Mouse (Mus musculus): ENCODE measurements around the gene Chpf. TPM values are rescaled to one million over a fixed set of nuclear protein-coding genes. Genes with fewer than 3 reads are reported as not detected.

The Chpf gene
- polyA plus RNA-seq, 1 experiment, result 13.3 TPM

DNA sequence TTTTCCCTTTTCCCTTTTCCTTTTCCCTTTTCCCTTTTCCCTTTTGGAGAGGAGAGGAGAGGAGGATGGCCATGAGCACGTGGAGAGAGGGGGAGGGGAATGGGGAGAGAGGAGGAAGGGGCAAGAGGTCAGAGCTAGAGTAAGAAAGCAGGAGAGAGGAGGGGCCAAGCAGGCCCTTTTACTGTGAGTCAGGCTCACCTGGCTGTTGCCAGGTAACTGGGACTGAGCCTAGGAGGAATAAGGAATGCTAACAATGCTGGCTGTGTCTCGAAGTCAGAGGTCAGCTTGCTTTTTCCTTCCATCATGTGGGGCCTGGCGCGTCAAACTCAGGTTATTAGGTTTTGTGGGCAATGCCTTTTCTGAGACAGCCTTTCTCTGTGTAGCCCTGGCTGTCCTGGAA, 38.9 kb upstream of the Chpf start:
- peaks cover 5% of the 10 kb centered on the region for H3K4me1 ChIP-seq (ENCODE audit: control insufficient read depth, insufficient read depth, low read length)
- H3K36me3 ChIP-seq (ENCODE audit: control insufficient read depth, insufficient read depth, low read length, poor library complexity, severe bottlenecking), result no peaks in the 10 kb centered on the region
- no peaks in the 10 kb centered on the region for H3K9me3 ChIP-seq (replicated peaks; ENCODE audit: control insufficient read depth, insufficient read depth, low read length, poor library complexity, severe bottlenecking)
- H3K27me3 ChIP-seq (ENCODE audit: control insufficient read depth, insufficient read depth, low read length, poor library complexity, severe bottlenecking), result no peaks in the 10 kb centered on the region
- peak overlapping the region; percentile 79 for H3K27ac ChIP-seq (ENCODE audit: insufficient read depth, low read length)
- TF ChIP-seq POLR2A (IDR thresholded peaks at IDR 0.05; ENCODE audit: insufficient read depth, low read length), result no peak
- peak; percentile 70; the same call in 1 of the 2 replicates for TF ChIP-seq EP300 (IDR thresholded peaks at IDR 0.05; ENCODE audit: insufficient read depth, low read depth, low read length)
- no peak for TF ChIP-seq CTCF (IDR thresholded peaks at IDR 0.05; ENCODE audit: low read depth, low read length)
- H3K4me3 ChIP-seq (ENCODE audit: low read depth, low read length), result no peak overlapping the region
- peak overlapping the region; percentile 41 for H3K9ac ChIP-seq (ENCODE audit: low read depth, poor library complexity, severe bottlenecking)

DNA sequence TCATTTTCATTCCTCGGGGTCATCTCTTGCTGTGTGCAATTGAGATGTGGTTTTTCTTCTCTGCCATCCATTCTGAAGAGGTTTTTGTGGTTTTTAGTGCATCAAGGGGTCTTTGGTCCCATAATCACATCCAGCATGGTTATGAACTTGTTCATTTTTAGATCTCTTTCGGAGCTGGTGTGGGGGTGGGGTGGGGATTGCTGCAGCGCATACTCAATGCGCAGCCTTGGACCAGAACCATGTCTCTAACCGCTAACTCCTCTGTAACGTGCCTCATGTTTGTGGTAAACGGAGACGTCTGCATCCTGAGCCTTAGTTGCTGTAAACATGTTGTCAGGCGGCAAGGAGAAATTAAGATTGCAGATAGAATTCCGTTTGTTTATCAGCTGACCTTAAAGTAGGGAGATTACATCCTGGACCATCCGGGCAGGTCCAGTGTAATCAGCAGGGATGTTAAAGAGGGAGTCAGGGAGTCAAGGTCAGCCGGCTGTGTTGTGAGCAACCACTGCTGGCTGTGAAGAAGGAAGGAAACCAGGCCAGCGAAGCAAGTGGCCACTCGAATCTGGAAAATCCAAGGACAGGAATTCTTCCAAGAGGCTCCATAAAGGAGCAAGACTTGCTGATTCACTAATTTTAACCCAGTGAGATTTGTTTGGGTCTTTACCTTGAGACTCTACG, 37.7 kb upstream of the Chpf start:
- peak overlapping the region; percentile 68; the same call in 1 of the 2 replicates for H3K27ac ChIP-seq (ENCODE audit: insufficient read depth, low read length)
- H3K27me3 ChIP-seq (ENCODE audit: control insufficient read depth, insufficient read depth, low read length, poor library complexity, severe bottlenecking), result no peaks in the 10 kb centered on the region
- no peaks in the 10 kb centered on the region for H3K36me3 ChIP-seq (ENCODE audit: control insufficient read depth, insufficient read depth, low read length, poor library complexity, severe bottlenecking)
- H3K9ac ChIP-seq (ENCODE audit: low read depth, poor library complexity, severe bottlenecking), result no peak overlapping the region
- no peak overlapping the region for H3K4me3 ChIP-seq (ENCODE audit: low read depth, low read length)
- no peaks in the 10 kb centered on the region for H3K9me3 ChIP-seq (replicated peaks; ENCODE audit: control insufficient read depth, insufficient read depth, low read length, poor library complexity, severe bottlenecking)
- TF ChIP-seq CTCF (IDR thresholded peaks at IDR 0.05; ENCODE audit: low read depth, low read length) (no peak), POLR2A (IDR thresholded peaks at IDR 0.05; ENCODE audit: insufficient read depth, low read length) (no peak), EP300 (IDR thresholded peaks at IDR 0.05; ENCODE audit: insufficient read depth, low read depth, low read length) (no peak)
- H3K4me1 ChIP-seq (ENCODE audit: control insufficient read depth, insufficient read depth, low read length), result peaks cover 7% of the 10 kb centered on the region

DNA sequence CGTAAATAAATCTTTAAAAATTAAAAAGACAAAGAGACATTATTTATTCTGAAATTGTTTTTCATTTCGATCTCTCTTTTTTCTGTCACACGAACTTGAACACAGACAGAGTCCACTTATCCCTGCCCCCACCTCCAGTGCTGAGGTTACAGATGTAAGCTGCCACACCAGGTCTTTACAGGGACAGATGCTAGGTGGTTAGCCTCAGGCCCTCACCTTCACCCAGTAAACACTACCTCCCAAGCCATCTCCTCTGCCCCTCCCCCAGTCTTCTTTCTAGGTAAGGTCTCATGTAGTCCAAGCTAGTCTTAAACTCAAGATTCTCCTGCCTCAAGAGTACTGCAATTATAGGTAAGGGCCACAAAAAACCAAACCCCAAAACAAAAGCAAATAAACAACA, 33.4 kb upstream of the Chpf start:
- H3K9ac ChIP-seq (ENCODE audit: low read depth, poor library complexity, severe bottlenecking), result no peak overlapping the region
- peaks cover 15% of the 10 kb centered on the region for H3K4me1 ChIP-seq (ENCODE audit: control insufficient read depth, insufficient read depth, low read length)
- H3K27ac ChIP-seq (ENCODE audit: insufficient read depth, low read length), result peak overlapping the region; percentile 95
- TF ChIP-seq POLR2A (IDR thresholded peaks at IDR 0.05; ENCODE audit: insufficient read depth, low read length), result no peak
- TF ChIP-seq EP300 (IDR thresholded peaks at IDR 0.05; ENCODE audit: insufficient read depth, low read depth, low read length), result peak; percentile 96
- no peak for TF ChIP-seq CTCF (IDR thresholded peaks at IDR 0.05; ENCODE audit: low read depth, low read length)
- no peaks in the 10 kb centered on the region for H3K36me3 ChIP-seq (ENCODE audit: control insufficient read depth, insufficient read depth, low read length, poor library complexity, severe bottlenecking)
- no peaks in the 10 kb centered on the region for H3K9me3 ChIP-seq (replicated peaks; ENCODE audit: control insufficient read depth, insufficient read depth, low read length, poor library complexity, severe bottlenecking)
- H3K4me3 ChIP-seq (ENCODE audit: low read depth, low read length), result no peak overlapping the region
- no peaks in the 10 kb centered on the region for H3K27me3 ChIP-seq (ENCODE audit: control insufficient read depth, insufficient read depth, low read length, poor library complexity, severe bottlenecking)

DNA sequence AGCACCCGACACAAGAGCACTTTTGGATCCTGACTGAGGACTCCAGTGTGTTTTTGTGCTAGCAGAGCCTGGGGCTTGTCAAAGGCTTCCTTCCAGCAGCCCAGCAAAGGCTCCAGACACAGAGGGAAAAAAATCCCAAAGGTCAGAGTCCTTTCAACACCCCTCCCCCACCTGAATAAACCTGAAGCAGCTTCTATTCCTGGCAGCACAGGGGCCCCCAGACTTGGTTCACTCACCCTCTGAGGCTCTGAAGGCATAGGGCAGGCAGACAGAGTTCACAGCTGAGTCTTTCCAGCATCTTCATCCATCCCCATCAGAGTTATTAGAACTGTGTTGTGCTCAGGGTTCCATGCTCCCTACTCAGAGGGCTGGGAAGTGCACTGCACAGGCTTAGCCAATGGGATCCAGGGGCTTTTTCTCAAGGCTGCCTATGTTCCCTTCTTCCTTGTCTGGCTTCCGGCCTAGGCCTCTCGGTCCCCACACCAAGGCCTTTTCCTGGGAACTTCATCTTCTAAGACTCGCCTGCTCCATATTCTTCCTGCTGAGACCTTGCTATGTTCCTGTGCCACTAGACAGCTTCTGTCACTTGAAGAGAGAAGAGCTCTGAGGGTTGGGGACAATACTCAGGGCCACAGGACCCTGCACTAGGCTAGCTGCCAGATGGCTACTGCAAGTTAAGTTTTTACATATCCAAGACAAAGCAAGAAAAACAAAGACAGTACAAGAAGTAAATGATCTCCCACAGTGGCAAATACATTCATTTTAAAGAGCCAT, 32.5 kb upstream of the Chpf start:
- no peak overlapping the region for H3K9ac ChIP-seq (ENCODE audit: low read depth, poor library complexity, severe bottlenecking)
- H3K36me3 ChIP-seq (ENCODE audit: control insufficient read depth, insufficient read depth, low read length, poor library complexity, severe bottlenecking), result no peaks in the 10 kb centered on the region
- H3K9me3 ChIP-seq (replicated peaks; ENCODE audit: control insufficient read depth, insufficient read depth, low read length, poor library complexity, severe bottlenecking), result no peaks in the 10 kb centered on the region
- peak; percentile 61; the same call in 1 of the 2 replicates for TF ChIP-seq EP300 (IDR thresholded peaks at IDR 0.05; ENCODE audit: insufficient read depth, low read depth, low read length)
- TF ChIP-seq POLR2A (IDR thresholded peaks at IDR 0.05; ENCODE audit: insufficient read depth, low read length), result no peak
- no peaks in the 10 kb centered on the region for H3K27me3 ChIP-seq (ENCODE audit: control insufficient read depth, insufficient read depth, low read length, poor library complexity, severe bottlenecking)
- H3K4me3 ChIP-seq (ENCODE audit: low read depth, low read length), result no peak overlapping the region
- peak overlapping the region; percentile 95 for H3K27ac ChIP-seq (ENCODE audit: insufficient read depth, low read length)
- H3K4me1 ChIP-seq (ENCODE audit: control insufficient read depth, insufficient read depth, low read length), result peaks cover 16% of the 10 kb centered on the region

DNA sequence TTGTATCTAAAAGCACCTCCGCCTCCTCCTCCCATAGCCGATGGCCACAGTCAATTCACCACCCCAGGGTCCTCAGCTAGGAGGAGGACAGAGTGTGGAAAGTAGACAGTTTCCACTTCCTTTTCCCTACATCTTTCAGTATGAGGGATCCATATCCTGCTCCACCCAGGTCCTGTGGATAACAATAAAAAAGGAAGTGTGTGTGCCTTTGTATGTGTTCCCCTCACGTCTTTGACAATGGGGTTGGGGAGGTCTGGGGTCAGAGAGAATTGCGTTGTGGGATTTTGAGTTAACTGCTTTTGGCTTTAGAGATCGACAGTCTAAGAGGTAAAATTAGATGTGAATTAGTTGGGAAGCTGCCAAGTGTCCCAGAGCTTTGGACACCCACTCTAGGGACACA, 31.0 kb upstream of the Chpf start:
- H3K4me1 ChIP-seq (ENCODE audit: control insufficient read depth, insufficient read depth, low read length), result peaks cover 15% of the 10 kb centered on the region
- no peaks in the 10 kb centered on the region for H3K36me3 ChIP-seq (ENCODE audit: control insufficient read depth, insufficient read depth, low read length, poor library complexity, severe bottlenecking)
- no peaks in the 10 kb centered on the region for H3K27me3 ChIP-seq (ENCODE audit: control insufficient read depth, insufficient read depth, low read length, poor library complexity, severe bottlenecking)
- H3K9ac ChIP-seq (ENCODE audit: low read depth, poor library complexity, severe bottlenecking), result peak overlapping the region; percentile 50
- peak overlapping the region; percentile 12 for H3K27ac ChIP-seq (ENCODE audit: insufficient read depth, low read length)
- H3K4me3 ChIP-seq (ENCODE audit: low read depth, low read length), result peak overlapping the region; percentile 35
- TF ChIP-seq CTCF (IDR thresholded peaks at IDR 0.05; ENCODE audit: low read depth, low read length) (no peak), EP300 (IDR thresholded peaks at IDR 0.05; ENCODE audit: insufficient read depth, low read depth, low read length) (no peak)
- H3K9me3 ChIP-seq (replicated peaks; ENCODE audit: control insufficient read depth, insufficient read depth, low read length, poor library complexity, severe bottlenecking), result no peaks in the 10 kb centered on the region

DNA sequence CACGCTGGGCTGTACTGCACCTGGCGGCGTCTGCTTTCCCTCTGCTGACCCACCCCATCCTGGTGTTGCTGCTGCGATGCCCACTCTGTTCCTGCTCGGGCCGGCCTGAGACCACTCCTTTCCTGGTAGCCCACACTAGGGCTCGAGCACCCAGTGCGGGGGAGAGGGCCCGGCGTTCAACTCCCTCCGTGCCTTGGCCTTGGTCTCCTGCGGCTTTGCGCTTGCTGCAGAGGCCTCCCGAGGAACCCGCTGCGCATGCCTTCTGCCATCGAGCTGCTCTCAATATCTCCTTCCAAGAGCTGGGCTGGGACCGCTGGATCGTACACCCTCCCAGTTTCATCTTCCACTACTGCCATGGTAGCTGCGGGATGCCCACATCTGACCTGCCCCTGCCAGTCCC, 30.5 kb upstream of the Chpf start:
- 0 out of 2 replicates have a peak, but pooled peaks have one; percentile 15 for TF ChIP-seq EP300 (IDR thresholded peaks at IDR 0.05; ENCODE audit: insufficient read depth, low read depth, low read length)
- TF ChIP-seq CTCF (IDR thresholded peaks at IDR 0.05; ENCODE audit: low read depth, low read length), result no peak
- TF ChIP-seq POLR2A (IDR thresholded peaks at IDR 0.05; ENCODE audit: insufficient read depth, low read length), result no peak

More for the DNA sequence above, 30.5 kb upstream of the Chpf start:
- H3K4me1 ChIP-seq (ENCODE audit: control insufficient read depth, insufficient read depth, low read length), result peaks cover 15% of the 10 kb centered on the region
- H3K36me3 ChIP-seq (ENCODE audit: control insufficient read depth, insufficient read depth, low read length, poor library complexity, severe bottlenecking), result no peaks in the 10 kb centered on the region
- H3K4me3 ChIP-seq (ENCODE audit: low read depth, low read length), result peak overlapping the region; percentile 35
- no peaks in the 10 kb centered on the region for H3K9me3 ChIP-seq (replicated peaks; ENCODE audit: control insufficient read depth, insufficient read depth, low read length, poor library complexity, severe bottlenecking)
- peak overlapping the region; percentile 50 for H3K9ac ChIP-seq (ENCODE audit: low read depth, poor library complexity, severe bottlenecking)
- peak overlapping the region; percentile 12; the same call in 1 of the 2 replicates for H3K27ac ChIP-seq (ENCODE audit: insufficient read depth, low read length)
- no peaks in the 10 kb centered on the region for H3K27me3 ChIP-seq (ENCODE audit: control insufficient read depth, insufficient read depth, low read length, poor library complexity, severe bottlenecking)

Measured in ES-Bruce4 (cell line).